Mouse (Mus musculus): ENCODE data around the gene Gm3029.
"Not testable (repeated sequence)": the region's sequence is repeated elsewhere in the genome, so short reads cannot be mapped to it uniquely, and the experiment has no call there.

Gene Gm3029

GRCm38 (mm10) chr14:3931456-3931855, at the start of gene Gm3029:
Gm3029 (plus strand) TSS chr14:3931756.
- not testable (repeated sequence) for DNase-seq (ENCODE audit: low read depth, low spot score)

DNA sequence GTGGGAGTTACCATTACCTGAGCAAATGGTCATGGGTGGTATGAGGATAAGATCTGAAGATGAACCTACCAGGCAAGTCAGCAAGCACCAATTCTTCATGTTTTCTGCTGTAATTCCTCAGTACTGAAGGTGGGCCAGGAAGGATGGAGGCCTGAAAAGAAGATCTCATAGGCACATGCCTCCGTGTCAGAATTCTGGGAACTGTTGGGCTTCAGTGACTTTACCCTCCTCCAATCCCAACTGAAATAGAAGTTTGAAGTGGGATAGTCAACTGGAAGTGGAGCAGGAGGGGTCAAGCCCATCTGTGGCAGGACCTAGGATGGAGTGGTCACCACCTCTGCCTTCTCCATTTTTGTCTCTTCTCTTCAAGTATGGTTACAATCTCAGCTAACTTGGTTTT, 47.7 kb upstream of the Gm3029 start, which contains the start of gene Gm2916:
Gene Gm2916 (plus strand): TSS at position 301 of the 400 bp plus-strand sequence.
- not testable (repeated sequence) for DNase-seq (ENCODE audit: low read depth, low spot score)

- not testable (repeated sequence) for DNase-seq (ENCODE audit: low read depth, low spot score)
Observed at GRCm38 (mm10) chr14:3963247-3963646, 31.7 kb downstream of the Gm3029 start, which contains the start of gene Gm3095. Gm3095 (plus strand) TSS chr14:3963547.
